ENCODE assay signal across 12 mouse cellular contexts in genomic region chr8:12324991-12325601, GRCm38 (mm10). TPM values are rescaled to one million over a fixed set of nuclear protein-coding genes. Genes with fewer than 3 reads are reported as not detected.
DNase-seq lines count a peak whose midpoint lies in the region; ATAC-seq and TF ChIP-seq lines count a peak whose summit lies in the region.
"Had no signal": no experiment of that assay in that cellular context is flagged by ENCODE, and none has a peak within 500 bp of the region (broad histone marks: within the 10 kb centered on the region; RNA-seq: fewer than 3 reads in every experiment).

No protein-coding gene starts in this region.

- H3K4me2 ChIP-seq in heart, embryonic 16.5 days (ENCODE audit: low read depth, low read length) = peak overlapping the region; percentile 46

- no peak for TF ChIP-seq CTCF in heart, adult 2 months (IDR thresholded peaks at IDR 0.05)

- intact Hi-C loops in heart, adult 2 months (cut with DNase I) = no loop called here

- H3K9ac ChIP-seq in heart, embryonic 16.5 days (ENCODE audit: low read length) = peak overlapping the region; percentile 21; the same call in 1 of the 2 replicates
- no peak overlapping the region for H3K9ac ChIP-seq in heart, adult 2 months (ENCODE audit: low read depth, low read length)
- H3K9ac ChIP-seq: liver, embryonic 14.5 days had no signal

- H3K9me3 ChIP-seq in heart, embryonic 16.5 days (replicated peaks; ENCODE audit: control insufficient read depth, low read length) = no peaks in the 10 kb centered on the region
- H3K9me3 ChIP-seq in forebrain, embryonic 10.5 days = no peaks in the 10 kb centered on the region
- H3K9me3 ChIP-seq in limb, embryonic 10.5 days (replicated peaks) = no peaks in the 10 kb centered on the region

- no peak overlapping the region for H3K4me3 ChIP-seq in heart, embryonic 16.5 days (ENCODE audit: low read length)
- H3K4me3 ChIP-seq in heart, adult 2 months = no peak overlapping the region
- peak overlapping the region; percentile 22; the same call in 1 of the 2 replicates for H3K4me3 ChIP-seq in forebrain, embryonic 10.5 days
- 0 out of 2 replicates have a peak overlapping the region, but pooled peaks have one; percentile 16 for H3K4me3 ChIP-seq in limb, embryonic 10.5 days

- no peak for ATAC-seq in heart, embryonic 16.5 days (replicated peaks; ENCODE audit: extremely low read depth, insufficient read depth, low FRiP score)
- no peak for ATAC-seq in monocyte, adult 5-6 weeks (replicated peaks; ENCODE audit: insufficient number of reproducible peaks, low FRiP score, low TSS enrichment, poor library complexity, severe bottlenecking)
- ATAC-seq: activated CD4-positive, CD25-positive, alpha-beta regulatory T cell, adult 4 months had no signal

- TF ChIP-seq POLR2A in heart, adult 2 months (IDR thresholded peaks at IDR 0.05; ENCODE audit: insufficient read depth, low read depth, low read length) = no peak

- H3K27ac ChIP-seq in heart, embryonic 16.5 days (ENCODE audit: low read length) = no peak overlapping the region
- no peak overlapping the region for H3K27ac ChIP-seq in heart, adult 2 months
- peak overlapping the region; percentile 51; the same call in 1 of the 2 replicates for H3K27ac ChIP-seq in forebrain, embryonic 10.5 days
- no peak overlapping the region for H3K27ac ChIP-seq in limb, embryonic 10.5 days
- H3K27ac ChIP-seq: liver, embryonic 14.5 days had no signal

- 20% methylated on average over 16 of the region's 16 CpGs for WGBS in heart, embryonic 16.5 days
- WGBS in heart, adult 2 months = 32% methylated on average over 16 of the region's 16 CpGs
- 15% methylated on average over 16 of the region's 16 CpGs for WGBS in forebrain, embryonic 10.5 days
- 20% methylated on average over 16 of the region's 16 CpGs for WGBS in limb, embryonic 10.5 days

- no peak for DNase-seq in heart, adult 2 months
- peak; percentile 49 for DNase-seq in forebrain, embryonic 10.5 days (ENCODE audit: extremely low spot score, low spot score)
- DNase-seq in limb, embryonic 10.5 days (ENCODE audit: low spot score) = peak; percentile 44
- DNase-seq in retina, embryonic 14.5 days (ENCODE audit: low spot score) = peak; percentile 78
- DNase-seq in left cerebral cortex, adult 8-10 months (ENCODE audit: low spot score in 2 of 2) = no peak
- DNase-seq in ovary, postnatal 36 days (ENCODE audit: low spot score) = no peak
- DNase-seq: thymus, adult 2 months had no signal

- no peaks in the 10 kb centered on the region for H3K79me2 ChIP-seq in heart, adult 2 months (replicated peaks; ENCODE audit: control insufficient read depth, insufficient read depth, low read length)

- no peak for TF ChIP-seq EP300 in heart, adult 2 months (IDR thresholded peaks at IDR 0.05; ENCODE audit: insufficient read depth, low read depth, low read length)

- peaks cover 14% of the 10 kb centered on the region for H3K4me1 ChIP-seq in heart, embryonic 16.5 days (ENCODE audit: control insufficient read depth, insufficient read depth, low read length)
- H3K4me1 ChIP-seq in heart, adult 2 months (ENCODE audit: control insufficient read depth, insufficient read depth, low read length) = no peaks in the 10 kb centered on the region
- peaks cover 74% of the 10 kb centered on the region for H3K4me1 ChIP-seq in forebrain, embryonic 10.5 days
- peaks cover 26% of the 10 kb centered on the region for H3K4me1 ChIP-seq in limb, embryonic 10.5 days

- no peaks in the 10 kb centered on the region for H3K36me3 ChIP-seq in heart, embryonic 16.5 days (ENCODE audit: control insufficient read depth, insufficient read depth)
- H3K36me3 ChIP-seq in heart, adult 2 months (ENCODE audit: control insufficient read depth, insufficient read depth, low read length) = no peaks in the 10 kb centered on the region
- no peaks in the 10 kb centered on the region for H3K36me3 ChIP-seq in forebrain, embryonic 10.5 days (replicated peaks)
- no peaks in the 10 kb centered on the region for H3K36me3 ChIP-seq in limb, embryonic 10.5 days

- H3K27me3 ChIP-seq in heart, embryonic 16.5 days (ENCODE audit: control insufficient read depth, insufficient read depth, low read length) = peaks cover 5% of the 10 kb centered on the region; the same call in 1 of the 2 replicates
- H3K27me3 ChIP-seq in heart, adult 2 months (ENCODE audit: control insufficient read depth, insufficient read depth, low read length) = peaks cover 1% of the 10 kb centered on the region
- peaks cover 99% of the 10 kb centered on the region for H3K27me3 ChIP-seq in forebrain, embryonic 10.5 days (ENCODE audit: poor library complexity, severe bottlenecking)
- peaks cover 58% of the 10 kb centered on the region for H3K27me3 ChIP-seq in limb, embryonic 10.5 days (ENCODE audit: low read depth, poor library complexity, severe bottlenecking)

RNA-seq across cellular contexts. Expression of gene A230072I06Rik, which starts 46.5 kb away (rescaled TPM):
- not detected in 2 replicates for polyA plus RNA-seq in heart, embryonic 16.5 days (2015; fragmentation: Nextera tagmentation; extraction: Ambion mirVana)
- not detected for total RNA-seq in heart, adult 2 months (2021)
- polyA plus RNA-seq in heart, adult 2 months (2012; rRNA removed) = not detected in 2 replicates
- not detected in 2 replicates for polyA plus RNA-seq in forebrain, embryonic 10.5 days (2016; fragmentation: Nextera tagmentation; extraction: Ambion mirVana)
- polyA plus RNA-seq in limb, embryonic 10.5 days (2016; fragmentation: Nextera tagmentation; extraction: Ambion mirVana) = not detected in 2 replicates
- total RNA-seq in left cerebral cortex, adult 8-10 months (2022) = not detected
- 1.5 TPM in 1 of 3 replicates, not detected in the others for total RNA-seq in monocyte, adult 5-6 weeks (2017)
- total RNA-seq: CH12.LX had no signal
- polyA plus RNA-seq: activated CD4-positive, CD25-positive, alpha-beta regulatory T cell, adult 4 months; liver, embryonic 14.5 days; thymus, adult 2 months had no signal

Comparison
In these comparisons a context has a peak if more than half of its experiments do, and no peak if none do; other contexts are left out.
1. H3K4me3 ChIP-seq: peak in forebrain, embryonic 10.5 days (single experiment) and limb, embryonic 10.5 days (single experiment); none in heart, embryonic 16.5 days (single experiment) and heart, adult 2 months (single experiment).
2. DNase-seq: peak in forebrain, embryonic 10.5 days (single experiment), limb, embryonic 10.5 days (single experiment) and retina, embryonic 14.5 days (single experiment); none in heart, adult 2 months (0 of 2), left cerebral cortex, adult 8-10 months (0 of 2) and ovary, postnatal 36 days (single experiment).